Mouse (Mus musculus): ENCODE results near the gene Irf1.

Irf1 gene

DNA sequence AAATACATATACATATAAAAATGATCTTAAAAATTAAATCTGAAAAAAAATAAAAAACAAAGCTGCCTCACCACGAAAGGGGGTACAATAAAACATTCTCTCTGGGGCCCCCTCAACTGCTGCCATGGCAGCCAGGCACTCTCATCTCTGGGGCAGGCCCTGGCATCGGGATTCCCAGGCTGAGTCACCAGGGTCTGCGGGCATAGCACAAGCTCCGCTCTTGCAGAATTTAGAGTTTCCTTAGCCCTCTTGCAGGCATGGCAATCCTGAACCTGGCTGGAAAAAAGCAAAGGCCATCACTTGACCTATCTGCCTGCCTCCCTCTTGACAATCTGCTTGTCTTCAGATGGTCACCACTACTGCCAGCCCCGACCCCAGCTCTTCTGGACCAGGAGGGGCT, 8.5 kb upstream of the Irf1 start:
- no peak for DNase-seq (ENCODE audit: low spot score)

DNA sequence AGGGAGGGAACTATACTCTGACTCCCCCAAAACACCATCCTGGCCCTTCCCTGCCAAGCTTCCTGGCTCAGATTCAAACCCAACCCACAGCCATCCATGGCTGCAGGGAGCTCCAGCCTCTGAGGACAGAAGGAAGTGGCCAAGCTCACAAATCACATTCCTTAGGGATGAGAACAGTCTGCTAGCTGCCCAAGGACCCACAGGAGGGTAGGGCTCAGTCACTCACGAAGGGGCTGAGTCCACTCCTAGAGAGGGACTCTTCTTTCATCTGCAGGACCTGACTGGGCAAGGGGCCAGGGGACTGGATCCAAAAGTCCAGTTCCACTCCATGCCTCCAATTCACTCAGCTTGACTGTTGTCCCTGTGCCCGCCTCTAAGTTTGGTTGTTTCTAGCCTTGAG, 8.0 kb upstream of the Irf1 start:
- DNase-seq (ENCODE audit: low spot score) = peak; percentile 91

DNA sequence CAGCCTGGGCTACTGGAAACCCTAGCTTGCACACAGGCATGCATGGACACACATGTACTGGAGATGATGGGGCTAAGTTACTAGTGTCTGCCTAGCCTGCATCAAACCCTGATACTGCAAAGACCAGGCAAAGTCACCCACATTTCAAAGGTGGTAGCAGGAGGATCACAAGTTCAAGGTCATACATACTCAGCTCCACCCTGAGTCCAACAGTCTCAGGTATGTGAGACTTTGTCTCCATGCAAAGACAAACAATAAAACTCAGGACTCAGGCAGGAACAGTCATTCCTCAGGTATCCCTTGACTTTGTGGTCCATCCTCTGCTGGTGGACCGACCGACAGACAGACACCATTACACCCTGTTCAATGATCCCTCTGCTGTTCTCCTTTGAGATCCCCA, 7.4 kb upstream of the Irf1 start:
- DNase-seq (ENCODE audit: low spot score) = no peak

DNA sequence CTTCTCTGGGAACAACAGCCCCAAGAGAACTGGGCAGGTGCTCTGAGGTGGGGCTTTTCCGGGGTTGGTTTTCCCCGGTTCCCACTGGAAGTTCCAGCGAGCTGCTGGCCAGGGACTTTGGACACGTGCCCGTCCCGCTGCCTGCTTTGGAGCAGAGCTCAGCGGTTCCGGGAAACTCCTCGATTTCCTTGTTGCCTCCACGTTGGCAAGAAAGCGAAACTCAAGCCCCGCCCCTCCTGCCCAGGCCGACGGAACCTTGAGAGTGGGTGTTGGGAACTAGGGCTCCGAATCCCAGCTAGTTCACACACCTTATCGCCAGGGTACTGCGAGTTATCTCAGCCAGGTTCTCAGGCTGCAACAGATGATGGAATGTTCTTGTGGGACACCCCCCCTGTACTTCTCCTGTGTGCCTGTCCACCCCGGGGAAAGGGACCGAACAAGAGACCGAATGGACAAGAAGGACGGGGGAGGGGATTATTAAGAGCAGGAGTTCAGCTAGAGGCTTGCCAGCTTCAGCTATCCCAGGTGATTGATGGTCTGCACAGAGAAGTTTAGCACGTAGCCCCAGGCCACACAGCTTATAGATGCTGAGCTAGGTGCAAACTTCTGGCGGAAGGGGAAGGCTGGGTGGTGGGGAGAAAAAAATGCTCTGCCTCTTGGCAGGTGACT, 6.9 kb upstream of the Irf1 start:
- DNase-seq (ENCODE audit: low spot score) = peak; percentile 96

DNA sequence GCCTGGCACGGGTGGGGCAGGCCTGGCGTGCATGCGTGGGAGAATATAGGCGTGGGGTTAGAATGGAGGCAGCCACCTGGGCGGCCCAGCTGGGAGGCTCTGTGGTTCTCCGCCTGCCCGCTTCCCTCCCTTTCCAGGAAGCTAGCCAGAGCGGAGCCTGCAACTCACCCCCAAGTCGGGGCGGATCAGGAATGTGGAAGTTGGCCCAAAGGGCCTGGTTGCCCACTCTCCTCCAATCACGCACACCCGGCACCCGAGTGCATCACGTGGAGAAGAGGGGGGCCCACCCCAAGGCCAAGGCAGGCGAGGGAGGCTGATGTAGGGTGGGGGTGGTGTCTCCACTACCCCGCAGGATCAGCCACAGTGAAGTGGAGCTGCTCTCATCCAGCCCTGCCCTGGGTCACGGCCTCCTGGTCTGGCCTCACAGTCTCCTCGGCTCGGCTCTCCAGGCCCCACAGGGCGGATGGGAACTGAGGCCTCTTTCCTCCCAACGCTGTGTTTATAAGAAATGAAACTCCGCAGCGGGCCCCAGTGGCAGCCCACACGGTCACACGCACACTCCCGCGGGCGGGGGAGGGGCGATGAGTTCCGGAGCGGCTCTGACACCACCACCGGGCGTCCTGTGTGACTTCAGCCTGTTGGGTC, 6.2 kb upstream of the Irf1 start:
- peak; percentile 95 for DNase-seq (ENCODE audit: low spot score)

DNA sequence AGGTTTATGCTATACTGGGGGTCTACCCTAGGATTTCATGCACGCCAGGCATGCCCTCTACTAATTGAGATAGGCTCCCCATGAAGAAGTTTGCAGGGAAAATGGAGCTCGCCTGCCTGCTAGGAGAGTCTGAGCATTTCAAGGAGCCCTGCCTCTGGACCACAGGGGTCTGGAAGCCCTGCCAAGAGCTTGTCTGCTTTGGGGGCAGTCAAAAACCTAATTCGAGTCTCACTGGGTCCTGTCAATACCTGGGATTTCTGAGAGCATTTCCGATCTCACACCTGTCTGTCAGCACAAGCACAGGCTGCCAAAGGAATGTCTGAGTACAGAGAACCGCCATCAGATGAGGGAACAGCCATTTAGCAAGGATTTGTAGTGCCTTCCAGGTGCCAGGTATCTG, 5.2 kb upstream of the Irf1 start:
- no peak for DNase-seq (ENCODE audit: low spot score)

DNA sequence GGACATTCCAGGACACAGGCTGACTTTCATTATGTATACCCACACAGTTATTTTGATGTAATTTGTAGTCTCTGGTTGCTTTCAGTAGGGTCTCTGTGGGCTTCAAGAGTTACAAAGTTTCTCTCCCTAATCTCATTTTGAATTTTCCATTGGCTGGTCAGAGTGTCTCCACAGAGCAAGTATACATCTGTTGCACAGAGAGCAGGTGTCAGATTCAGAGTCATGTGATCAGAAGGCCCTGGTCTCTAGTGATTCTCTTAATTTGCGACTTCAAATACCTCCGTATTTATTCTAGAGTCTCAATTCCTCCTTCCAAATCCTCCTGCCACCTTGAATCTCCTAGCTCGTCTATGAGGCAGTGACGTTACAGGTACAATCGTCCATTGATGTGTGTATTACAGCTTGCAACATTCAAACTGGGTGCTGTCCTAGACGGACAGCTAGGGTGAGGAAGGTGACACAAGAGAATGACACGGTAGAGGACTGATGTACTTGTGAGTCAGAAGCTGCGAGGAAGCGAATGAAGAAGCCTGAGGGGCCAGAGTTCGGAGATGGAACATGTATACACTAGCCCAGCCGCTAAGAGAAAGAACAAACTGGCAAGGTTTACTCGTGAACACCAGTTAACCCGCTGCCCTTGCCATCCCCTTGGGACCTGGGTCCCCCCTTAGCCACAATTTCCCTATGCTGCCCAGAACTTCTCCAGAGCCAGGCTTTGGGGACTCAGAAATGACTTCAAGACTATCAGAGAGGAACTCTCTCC, 1.2 kb upstream of the Irf1 start:
- DNase-seq (ENCODE audit: low spot score) = no peak

DNA sequence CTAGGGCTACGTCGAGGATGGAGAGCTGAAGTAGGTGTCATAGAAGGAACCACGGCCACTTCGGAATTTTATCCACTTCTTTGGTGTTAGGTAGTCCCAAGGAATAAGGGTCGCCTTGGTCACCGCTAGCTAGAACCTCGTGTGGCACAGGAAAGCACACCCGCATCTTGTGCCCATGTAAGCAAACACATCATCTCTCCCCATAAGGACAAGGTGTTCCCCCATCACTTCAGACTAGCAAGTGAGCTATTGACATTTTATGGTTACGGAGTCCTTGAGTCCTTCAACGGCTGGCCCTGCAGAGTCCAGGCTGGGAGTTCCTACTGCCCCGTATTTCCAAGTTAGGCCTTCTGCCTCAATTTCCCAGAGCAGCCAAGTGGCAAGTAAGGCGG, 633 bp upstream of the Irf1 start:
- DNase-seq (ENCODE audit: low spot score) = no peak

DNA sequence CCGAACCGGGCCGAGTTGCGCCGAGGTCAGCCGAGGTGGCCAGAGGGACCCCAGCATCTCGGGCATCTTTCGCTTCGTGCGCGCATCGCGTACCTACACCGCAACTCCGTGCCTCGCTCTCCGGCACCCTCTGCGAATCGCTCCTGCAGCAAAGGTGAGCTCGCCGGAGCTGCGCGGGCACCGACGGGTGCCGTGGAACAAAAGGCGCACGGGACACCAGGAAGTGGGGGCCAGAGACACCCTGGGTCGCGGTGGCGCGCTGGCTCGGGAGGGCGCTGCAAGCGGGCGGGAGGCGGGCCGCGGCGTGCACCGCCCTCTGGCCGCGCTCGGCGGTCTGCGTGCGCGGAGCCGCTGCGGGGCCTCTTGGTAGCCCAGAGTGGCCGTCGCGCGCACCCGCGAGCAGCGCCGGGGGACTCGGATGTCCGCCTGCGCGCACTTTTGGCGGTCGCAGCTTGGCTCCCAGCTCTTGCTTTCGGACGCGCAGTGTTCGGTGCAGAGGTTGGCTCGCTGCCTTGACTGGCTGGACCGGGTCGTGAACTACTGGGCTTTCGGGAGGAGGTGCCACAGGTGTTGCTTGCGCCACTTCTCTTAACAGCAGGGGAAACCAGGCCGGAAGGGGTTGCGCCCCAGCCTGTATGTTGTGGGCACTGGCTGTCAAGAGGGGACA, 444 bp downstream of the Irf1 start:
- peak; percentile 81 for DNase-seq (ENCODE audit: low spot score)

DNA sequence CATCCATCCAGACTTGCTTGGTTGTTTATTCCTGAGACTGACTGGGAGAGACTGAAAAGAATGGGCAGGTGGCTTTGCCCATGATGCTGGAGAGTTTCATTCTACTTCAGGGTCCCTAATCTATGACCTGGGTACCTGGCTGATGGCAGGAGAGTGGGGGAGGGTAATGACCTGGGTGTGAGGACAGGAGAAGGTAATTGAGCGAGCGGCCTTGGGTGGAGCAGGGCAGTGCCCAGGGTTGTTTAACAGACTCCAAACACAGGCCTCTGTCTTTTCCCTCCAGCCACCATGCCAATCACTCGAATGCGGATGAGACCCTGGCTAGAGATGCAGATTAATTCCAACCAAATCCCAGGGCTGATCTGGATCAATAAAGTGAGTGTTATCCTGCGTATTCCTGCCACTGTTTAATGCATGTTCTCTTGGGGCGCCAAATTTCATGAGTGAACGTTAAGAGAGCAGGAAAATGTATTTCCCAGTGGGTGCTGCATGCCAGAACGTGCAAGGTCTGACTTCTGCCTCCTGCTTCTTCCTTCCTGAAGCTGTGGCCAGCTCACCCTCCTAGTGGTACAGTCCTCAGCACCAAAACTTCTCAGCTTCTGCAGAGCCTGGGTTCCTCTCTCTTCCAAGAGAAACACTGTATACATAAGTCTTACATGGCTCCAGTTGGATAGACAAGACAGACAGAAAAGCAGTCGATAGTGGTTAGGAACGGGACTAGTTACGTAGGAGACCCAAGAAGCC, 1.4 kb downstream of the Irf1 start:
- DNase-seq (ENCODE audit: low spot score) = no peak

DNA sequence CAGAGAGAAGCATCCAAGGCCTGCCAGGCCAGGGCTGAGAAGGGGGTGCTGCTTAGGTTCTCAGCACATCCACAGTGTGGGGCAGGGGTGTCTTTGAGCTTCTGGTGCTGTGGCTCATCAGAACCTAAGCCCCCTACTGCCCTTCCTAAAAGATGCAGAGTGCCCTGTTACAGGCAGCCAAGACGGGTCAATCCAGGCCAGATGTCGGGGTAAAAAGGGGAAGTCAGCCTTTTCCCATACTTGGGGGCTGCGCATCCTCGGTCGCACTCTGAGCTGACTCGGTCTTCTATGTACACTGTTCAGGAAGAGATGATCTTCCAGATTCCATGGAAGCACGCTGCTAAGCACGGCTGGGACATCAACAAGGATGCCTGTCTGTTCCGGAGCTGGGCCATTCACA, 2.7 kb downstream of the Irf1 start:
- DNase-seq (ENCODE audit: low spot score) = no peak

DNA sequence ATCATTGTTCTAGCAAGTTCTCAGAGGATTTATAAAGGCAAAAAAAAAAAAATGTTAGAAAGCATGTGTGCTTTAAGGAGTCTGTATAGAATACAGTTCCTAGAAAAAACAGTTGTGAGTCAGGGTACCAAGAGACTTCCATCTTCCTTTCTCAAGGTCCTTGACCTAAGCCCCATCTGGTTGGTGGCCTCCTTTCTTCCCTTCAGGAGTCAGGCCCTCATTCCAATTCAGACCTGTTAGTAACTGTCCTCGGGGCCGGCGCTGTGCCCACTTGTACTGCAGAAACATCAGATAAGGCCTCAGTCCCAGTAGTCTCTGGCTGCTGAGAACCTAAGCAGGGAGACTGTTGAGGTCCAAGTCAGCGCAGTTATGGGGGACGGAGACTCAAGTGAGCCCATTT, 3.3 kb downstream of the Irf1 start, which contains the start of gene Gm17334:
Gene Gm17334 (minus strand): TSS at position 101 of the 400 bp plus-strand sequence.
- no peak for DNase-seq (ENCODE audit: low spot score)

DNA sequence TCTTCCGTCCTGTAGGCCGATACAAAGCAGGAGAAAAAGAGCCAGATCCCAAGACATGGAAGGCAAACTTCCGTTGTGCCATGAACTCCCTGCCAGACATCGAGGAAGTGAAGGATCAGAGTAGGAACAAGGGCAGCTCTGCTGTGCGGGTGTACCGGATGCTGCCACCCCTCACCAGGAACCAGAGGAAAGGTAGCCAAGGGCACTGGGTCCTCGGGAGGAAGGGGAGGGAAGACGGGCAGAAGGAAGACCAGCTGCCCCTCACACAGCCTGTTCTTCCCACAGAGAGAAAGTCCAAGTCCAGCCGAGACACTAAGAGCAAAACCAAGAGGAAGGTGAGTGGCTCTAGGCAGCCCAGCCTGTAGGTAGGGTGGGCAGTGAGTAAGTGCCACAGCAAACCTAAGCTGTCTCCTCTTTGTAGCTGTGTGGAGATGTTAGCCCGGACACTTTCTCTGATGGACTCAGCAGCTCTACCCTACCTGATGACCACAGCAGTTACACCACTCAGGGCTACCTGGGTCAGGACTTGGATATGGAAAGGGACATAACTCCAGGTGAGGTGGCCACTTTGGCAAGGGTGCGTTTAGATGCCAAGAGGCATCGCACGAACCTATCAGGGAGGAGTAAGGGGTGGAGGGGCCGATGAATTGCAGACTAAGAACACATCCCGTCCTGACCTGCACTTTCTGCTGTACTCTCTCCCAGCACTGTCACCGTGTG, 4.0 kb downstream of the Irf1 start:
- DNase-seq (ENCODE audit: low spot score) = no peak

DNA sequence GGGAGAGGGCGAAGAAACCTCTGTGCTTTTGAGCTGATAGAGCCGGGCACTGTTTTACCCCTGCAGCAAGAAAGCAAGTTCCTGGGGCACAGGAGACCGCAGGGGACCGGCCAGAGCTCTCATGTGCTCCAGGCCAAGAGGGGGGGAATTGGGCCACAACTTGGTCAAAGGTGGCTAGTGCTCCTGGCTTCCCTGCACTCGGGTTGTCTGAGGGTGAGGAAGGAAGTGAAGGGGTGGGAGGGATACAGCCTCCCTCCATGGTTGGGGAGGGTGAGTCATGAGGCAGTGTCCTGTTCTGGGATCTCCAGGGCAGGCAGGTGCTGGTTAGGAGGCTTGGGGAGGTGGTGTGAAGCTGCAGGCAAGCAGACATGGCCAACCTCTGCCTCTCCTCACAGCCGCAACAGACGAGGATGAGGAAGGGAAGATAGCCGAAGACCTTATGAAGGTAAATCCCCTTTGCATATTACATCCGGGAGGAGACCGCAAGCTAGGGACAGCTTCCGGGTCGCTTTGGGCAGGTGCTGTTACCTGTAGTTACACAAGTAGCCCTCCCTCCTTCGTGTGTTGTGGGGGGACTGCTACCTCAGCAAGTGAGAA, 4.9 kb downstream of the Irf1 start:
- DNase-seq (ENCODE audit: low spot score) = no peak

DNA sequence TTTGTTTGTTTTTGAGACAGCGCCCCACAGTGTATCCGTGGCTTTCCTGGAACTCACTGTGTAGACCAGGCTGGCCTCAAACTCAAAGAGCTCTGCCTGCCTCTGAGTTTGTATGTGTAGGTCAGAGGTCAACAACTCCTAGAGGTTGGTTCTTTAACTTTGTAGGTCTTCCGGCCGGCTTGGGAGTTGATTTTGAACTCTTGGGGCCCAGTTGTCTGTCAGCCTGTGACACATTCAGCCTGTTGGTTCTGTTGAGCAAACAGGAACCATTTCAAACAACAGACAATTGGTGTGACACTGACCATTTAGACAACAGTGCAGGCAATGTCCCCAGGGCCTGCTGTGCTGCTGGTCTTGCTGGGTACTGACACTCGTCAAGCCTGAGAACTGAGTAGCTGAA, 7.9 kb downstream of the Irf1 start:
- no peak for DNase-seq (ENCODE audit: low spot score)

DNA sequence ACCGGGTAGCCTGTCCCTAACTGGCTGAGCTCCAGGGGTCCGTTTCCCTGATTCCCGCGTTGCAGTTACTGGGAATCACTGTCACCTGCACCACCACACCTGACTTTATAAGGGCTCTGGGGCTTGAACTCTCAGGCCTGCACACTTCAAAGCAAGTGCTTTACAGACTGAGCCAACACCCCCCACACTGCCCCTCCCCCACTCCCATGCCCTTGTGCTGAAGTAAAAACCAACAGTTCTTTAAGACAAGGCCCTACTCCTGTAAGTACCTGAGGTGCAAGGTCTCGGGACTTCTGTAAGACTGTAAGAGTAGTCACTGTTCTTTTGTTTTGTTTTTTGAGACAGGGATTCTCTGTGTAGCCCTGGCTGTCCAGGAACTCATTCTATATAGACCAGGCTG, 8.6 kb downstream of the Irf1 start:
- no peak for DNase-seq (ENCODE audit: low spot score)

DNA sequence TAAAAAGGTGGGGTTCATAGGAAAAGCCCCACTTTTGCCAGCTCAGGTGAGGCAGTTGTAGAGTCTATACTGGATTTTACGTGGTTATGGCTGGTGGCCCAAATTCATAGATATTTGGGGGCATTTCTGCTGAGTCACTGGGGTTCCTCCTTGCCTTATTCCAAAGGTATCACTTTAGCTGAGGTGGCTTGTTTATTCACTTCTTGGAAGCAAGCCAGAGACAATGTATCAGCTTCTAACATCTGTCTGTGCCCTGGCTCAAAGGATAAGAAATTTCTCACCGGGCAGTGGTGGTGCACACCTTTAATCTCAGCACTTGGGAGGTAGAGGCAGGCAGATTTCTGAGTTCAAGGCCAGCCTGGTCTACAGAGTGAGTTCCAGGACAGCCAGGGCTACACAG, 10.0 kb downstream of the Irf1 start:
- DNase-seq (ENCODE audit: low spot score) = no peak

DNA sequence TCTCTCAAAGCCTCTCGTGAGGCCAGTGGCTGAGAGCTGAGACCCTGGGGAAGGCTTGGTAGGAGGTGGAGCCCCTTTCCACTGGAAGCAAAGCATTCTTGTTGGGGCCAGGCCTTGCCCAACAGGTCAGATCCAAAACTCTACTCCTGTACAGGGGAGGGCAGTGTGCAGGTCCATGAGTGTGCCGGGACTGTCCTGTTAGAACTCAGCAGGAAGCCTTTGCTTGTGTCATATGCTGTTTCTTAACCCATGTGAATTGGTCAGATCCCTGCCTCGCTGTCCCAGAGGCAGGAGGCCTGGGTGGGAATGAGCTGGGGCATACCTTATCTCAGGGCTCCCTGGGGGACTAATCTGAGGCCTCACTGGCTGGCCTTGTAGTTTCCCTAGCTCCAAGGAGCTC, 10.4 kb downstream of the Irf1 start:
- DNase-seq (ENCODE audit: low spot score) = no peak

DNA sequence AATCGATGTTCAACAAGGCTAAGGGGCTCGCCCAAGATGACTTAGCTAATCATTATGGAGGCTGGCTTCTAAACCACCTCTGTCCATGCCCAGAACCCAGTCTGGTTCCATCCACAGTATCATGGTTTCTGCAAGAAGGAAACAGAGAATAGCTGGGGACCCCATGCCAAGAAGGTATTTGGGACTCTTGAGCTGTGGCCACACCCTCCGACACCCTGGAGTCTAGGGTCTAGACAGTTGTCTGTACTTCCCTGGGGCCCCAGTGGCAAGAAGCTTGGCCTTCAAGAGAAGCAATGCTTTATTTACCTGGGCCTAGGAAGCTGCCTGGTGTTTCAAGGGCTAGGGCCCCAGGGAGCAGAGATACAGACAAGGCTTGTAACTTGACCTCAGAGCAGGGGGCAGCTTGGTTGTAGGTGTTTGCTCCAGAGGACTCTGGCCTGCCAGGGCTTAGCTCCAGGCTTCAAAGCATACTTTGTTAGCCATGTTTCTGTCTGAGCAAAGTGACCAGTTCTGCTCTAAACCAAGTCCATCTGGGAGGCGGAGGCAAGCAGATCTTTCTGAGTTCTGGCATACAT, 11.5 kb downstream of the Irf1 start:
- no peak for DNase-seq (ENCODE audit: low spot score)

DNA sequence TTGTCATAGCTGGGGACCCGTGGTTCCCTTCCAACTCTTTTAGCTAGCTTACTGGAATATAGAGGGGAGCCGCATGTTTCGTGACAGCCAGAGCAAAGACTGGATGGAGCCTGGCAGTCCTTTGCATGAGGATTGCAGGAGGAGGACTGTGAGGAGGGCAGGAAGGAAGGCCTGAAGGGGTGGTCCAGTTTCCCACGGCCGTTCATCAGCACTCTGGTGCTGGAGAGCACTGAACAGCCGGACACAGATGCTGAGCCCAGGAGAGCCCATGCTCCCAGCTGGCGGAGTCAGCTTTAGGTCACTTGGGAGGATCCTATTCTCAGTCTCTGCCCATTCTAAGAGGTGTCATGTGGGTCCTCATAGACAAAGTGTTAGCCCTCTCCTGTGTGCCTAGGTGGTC, 12.2 kb downstream of the Irf1 start:
- no peak for DNase-seq (ENCODE audit: low spot score)

DNA sequence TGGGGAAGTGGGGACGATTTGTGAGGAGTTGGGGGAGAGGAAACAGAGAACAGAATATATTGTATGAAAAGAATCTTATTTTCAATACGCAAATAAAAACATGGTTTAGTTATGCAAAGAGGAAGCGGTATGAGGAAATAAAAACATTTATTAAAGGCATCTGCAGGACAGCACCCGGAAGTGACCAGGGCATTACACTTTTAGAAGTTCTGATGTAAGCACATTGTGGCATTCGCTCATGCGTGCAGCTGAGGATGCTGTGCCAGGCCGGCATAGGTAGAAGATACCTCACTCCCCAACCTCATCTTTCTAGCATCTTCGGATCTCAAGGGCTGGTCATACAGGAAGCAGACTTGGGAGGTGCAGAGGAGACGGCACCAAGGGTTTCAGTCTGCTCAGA, 13.5 kb downstream of the Irf1 start:
- no peak for DNase-seq (ENCODE audit: low spot score)
